Mouse (Mus musculus): ENCODE data around the gene Tmem176b.
"Not testable (repeated sequence)": the region's sequence is repeated elsewhere in the genome, so short reads cannot be mapped to it uniquely, and the experiment has no call there.

Tmem176b gene

DNA sequence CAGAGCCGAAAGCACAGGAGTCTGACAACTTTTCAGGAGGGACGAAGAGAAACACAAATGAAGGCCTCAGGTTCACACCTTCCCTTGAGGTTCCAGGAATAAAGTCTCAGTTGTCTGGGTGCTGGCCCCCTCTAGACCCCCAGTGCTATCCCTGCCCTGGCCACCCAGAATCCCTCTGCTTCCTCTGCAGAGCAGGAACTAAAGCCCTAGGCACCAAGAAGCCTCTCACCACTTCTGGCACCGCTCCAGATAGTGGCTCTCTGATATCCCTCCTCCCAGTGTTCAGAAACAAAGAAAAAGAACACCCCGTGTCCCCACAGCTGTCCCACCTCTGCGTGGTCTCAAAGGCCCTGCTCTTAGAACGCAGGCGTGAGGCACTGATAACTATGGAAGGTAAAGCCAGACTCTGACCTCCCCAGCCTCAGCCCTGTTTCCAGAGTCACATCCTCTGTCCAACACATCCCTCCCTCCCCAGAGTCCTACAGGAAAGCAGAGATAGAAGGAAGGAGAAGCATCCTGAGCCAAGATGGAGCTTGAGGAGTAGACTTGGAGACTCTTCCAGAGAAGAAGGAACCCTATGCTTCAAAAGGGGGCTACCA is 826 bp downstream of the Tmem176b start, which contains the start of gene Tmem176a:
TSS of gene Tmem176a (plus strand) at position 549 of the 599 bp plus-strand sequence.
- no peak for DNase-seq

- DNase-seq = no peak
These were observed 2.8 kb downstream of the Tmem176b start for GRCm38 (mm10) chr6:48838321-48839080.

DNA sequence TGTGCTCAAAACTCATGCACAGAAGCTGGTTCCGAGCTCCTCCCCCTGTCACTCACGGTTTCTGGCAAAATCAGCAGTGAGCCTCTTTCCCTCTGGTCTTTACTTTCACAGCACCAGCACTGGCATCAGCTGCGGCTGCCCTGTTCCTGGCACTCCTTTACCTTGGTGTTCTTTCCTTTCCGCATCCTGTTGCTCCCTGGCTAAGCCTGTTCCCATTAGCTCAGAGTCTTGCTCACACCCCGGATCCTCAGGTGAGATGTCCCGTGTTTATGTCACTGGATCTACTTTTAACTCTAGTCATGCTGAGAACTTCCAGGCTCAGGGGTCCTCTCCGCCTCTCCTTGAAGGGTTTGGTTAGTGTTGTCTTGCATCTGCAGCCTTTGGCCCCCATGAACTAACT is 3.8 kb downstream of the Tmem176b start:
- DNase-seq = no peak

GRCm38 (mm10) chr6:48836146-48836545 is 5.2 kb downstream of the Tmem176b start:
- DNase-seq = no peak

- DNase-seq = no peak
These were observed 6.1 kb downstream of the Tmem176b start for GRCm38 (mm10) chr6:48835241-48835640.

DNA sequence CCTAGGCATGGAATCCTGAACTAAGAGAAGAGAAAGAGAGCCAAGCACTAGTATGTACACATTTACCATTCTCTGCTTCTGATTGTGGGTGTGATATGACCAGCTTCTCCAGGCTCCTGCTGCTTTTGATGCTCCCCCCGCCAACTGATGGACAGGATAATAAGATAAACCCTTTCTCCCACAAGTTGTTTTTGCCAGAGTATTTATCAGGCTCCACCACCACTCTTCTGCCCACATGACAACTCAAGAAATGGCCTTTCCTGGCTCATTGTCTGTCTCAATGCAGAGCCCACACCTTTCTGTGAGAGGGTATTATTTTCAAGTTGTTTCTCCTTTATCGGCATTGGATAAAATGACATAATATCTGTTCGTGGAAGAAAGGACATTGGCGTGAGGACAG is 7.8 kb downstream of the Tmem176b start:
- DNase-seq = no peak

DNA sequence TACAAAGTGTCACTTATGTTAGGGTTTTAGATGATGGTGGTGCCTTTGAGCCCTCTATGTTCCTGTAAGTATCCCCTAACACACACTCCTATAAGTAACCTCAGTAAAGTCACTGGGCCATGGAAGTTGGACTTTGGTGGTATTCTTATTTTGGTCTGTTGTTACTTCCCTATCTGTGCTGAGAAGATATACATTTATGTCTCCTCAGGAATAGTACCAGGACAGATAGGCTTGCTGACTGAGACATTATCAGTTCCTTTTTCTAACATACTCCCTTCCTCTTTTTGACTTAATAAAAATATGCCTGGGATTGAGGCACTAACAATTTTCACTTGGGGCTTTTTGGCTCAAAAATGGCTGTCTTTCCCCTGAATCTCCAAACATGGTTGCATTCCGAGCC is 8.9 kb downstream of the Tmem176b start:
- DNase-seq = no peak

DNA sequence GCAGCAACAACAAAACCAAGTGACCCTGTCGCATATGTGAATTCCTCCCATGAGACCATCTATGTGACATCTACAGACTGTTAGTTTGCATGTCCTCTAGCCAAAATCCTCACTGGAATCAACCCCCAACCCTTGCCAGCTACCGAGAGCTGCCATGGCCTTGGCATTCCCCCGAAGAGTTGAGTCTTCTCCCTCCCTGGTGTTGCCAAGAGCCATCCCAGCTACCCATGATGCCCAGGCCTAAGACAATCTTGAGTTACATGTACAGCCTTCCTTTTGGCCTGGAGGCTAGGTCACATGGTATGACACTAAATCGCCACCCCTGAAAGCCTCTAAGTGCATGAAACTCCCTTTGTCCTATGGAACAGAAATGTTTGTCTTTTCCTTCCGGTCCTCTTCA is 10.2 kb downstream of the Tmem176b start:
- DNase-seq = no peak

- DNase-seq = no peak
These were observed 11.1 kb downstream of the Tmem176b start for GRCm38 (mm10) chr6:48830241-48830640.

DNA sequence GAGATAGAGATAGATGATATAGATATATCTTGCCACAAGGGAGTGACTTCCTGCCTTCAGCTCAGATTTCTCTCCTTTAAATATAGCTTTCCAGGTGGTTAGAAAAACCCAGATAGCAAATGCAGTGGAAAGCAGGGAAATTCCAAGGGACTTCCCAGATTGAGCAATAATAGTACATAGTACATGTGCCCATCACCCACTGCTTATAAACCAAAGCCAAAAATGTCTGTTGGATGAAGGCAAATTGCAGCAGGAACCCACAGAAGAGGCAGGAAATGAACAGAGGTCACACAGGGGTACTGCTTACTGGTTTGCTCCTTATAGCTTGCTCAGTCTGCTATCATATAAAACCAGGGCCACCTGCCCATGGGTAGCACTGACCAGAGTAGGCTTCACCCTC is 11.6 kb downstream of the Tmem176b start:
- no peak for DNase-seq

GRCm38 (mm10) chr6:48828976-48829375 is 12.3 kb downstream of the Tmem176b start:
- no peak for DNase-seq

GRCm38 (mm10) chr6:48825016-48825415 is 16.3 kb downstream of the Tmem176b start:
- no peak for DNase-seq

GRCm38 (mm10) chr6:48821991-48822785 is 19.1 kb downstream of the Tmem176b start:
- DNase-seq = not testable (repeated sequence)

DNA sequence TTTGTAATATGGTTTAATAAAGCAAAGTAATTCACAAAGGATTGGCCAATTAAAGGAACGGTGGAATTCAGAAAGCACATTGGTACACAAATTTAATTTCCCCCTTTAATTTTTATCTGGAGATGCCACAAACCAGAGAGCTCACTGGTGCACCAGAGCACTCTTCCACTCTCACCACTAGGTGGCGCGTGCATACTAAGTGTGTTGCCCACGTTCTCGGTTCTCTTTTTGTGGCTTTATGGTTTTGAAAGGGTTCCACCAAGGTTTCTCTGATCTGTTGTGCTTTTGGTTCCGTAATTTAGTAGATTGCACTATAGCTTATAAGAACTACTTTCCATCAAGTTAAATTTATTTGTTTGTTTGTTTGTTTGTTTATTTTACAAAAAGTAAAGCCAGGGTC is 23.5 kb downstream of the Tmem176b start:
- DNase-seq = peak; percentile 16

DNA sequence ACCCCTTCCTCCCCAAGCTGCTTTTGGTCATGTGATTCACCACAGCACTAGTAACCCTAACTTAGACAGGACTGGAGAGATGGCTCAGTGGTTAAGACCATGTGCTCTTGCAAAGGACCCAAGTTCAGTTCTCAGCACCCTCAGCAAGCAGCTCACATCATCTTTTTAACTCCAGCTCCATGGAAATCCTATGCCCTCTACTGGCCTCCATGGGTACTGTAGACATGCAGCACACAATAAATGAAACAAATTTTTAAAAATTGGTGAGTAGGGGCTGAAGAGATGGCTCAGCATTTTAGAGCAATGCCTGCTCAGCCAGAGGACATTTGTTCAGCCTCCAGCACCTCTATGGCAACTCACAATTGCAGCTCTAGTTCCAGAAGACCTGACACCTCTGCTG is 26.3 kb downstream of the Tmem176b start:
- no peak for DNase-seq

GRCm38 (mm10) chr6:48809494-48810219 is 31.6 kb downstream of the Tmem176b start:
- DNase-seq = no peak

DNA sequence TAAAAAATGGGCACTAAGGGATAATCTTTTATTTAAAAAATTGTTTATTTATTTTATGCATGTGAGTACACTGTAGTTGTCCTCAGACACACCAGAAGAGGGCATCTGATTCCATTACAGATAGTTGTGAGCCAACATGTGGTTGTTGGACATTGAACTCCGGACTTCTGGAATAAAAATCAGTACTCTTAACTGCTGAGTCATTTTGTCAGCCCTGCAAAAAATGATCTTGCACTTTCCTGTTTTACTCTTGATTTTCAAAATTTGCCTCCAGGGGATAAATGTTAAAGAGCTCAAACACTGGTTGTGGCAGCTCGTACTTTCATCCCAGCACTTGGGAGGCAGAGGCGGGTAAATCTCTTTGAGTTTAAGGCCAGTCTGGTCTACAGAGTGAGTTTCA is 34.5 kb downstream of the Tmem176b start:
- DNase-seq = no peak

- DNase-seq = no peak
These were observed 37.0 kb downstream of the Tmem176b start for GRCm38 (mm10) chr6:48804346-48804745.

DNA sequence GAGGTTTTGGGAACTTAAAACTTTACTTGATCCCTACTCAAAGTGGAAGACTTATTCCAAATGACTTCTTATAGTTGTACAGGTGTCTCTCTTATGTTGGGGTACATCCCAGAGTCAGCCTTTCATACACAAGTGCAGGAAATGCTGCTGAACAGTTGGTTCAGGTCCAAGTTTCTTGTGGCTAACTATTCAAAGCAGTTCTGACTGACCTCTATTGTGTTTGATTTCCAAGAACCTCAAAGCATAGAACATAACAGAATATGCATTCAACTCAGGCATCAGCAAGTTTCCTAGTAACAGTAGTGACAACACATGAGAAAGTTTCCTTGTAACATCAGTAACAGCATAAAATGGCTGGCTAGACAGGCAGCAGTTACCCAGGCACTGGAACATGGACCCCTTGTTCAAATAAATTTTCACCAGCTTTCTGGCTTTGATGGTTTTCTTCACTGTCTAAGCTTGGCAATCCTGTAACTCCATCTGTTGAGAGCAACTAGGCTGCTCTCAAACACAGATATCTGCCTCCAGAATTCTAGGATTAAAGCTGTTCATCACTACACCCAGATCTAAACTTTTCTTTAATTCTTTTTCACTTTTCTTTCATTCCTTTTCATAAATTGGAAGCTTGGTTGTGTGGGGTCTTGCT is 37.8 kb downstream of the Tmem176b start:
- no peak for DNase-seq

DNA sequence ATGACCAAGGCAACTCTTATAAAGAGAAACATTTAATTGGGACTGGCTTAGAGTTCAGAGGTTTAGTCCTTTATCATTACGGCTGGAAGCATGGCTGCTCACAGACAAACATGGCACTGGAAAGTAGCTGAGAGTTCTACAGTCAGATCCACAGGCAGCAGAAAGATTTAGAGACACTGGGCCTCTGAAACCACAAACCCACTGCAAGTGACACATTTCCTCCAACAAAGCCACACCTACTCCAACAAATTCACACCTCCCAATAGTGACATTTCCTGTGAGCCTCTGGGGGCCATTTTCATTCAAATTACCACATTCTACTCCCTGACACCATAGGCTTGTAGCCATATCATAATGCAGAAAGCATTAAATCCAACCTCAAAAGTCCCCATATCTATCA is 39.4 kb downstream of the Tmem176b start:
- no peak for DNase-seq

DNA sequence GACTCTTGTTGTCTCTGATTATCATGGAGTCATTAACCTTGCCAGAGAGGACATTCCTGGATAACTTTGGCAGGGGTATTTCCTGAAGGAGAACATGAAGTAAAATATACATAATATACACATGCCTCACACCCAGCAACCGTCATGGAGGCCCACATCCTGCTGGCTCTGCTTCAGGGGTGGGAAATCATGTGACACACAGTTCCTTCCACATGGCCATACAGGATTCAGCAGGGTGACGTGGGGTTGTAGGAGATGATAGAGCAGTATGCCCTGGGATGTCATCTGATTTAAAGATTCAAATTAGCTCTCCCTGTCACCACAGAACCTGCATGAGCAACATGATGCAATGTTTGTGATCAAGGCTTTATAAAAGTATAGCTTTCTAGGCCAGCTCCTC is 53.4 kb downstream of the Tmem176b start:
- no peak for DNase-seq

- DNase-seq = no peak
These were observed 55.7 kb downstream of the Tmem176b start for GRCm38 (mm10) chr6:48785601-48786000.

DNA sequence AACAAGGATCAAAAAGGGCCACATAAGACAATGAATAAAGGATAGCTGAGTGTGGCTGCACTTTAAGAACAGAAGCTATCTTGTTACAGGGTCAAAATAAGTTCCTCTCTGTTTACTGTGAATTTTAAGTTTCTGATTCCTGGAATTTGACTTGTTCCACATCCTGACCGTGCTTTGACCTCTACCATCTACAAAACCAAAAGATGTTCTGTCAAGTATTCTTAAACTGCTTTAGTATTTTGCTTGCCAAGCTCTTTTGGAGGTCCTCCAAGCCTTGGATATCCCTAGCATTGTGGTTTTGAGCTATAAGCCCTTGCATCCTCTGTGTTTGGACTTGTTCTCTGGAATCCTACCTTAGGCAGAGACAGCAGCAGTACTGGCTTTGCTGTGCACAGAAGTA is 56.1 kb downstream of the Tmem176b start:
- no peak for DNase-seq

Measured in cerebellum, adult 11-12 months (tissue).